Comparison of ENCODE assay signal across 8 mouse cellular contexts in genomic region chr2:66634580-66635359, GRCm38 (mm10). TPM values are rescaled to one million over a fixed set of nuclear protein-coding genes. Genes with fewer than 3 reads are reported as not detected.
DNase-seq lines count a peak whose midpoint lies in the region; ATAC-seq and TF ChIP-seq lines count a peak whose summit lies in the region.

TSS of gene Scn9a (minus strand) at chr2:66634962.

- TF ChIP-seq POLR2A in brain, embryonic 14.5 days (IDR thresholded peaks at IDR 0.05; ENCODE audit: borderline replicate concordance, extremely low read depth, insufficient read depth, insufficient read length, poor library complexity, severe bottlenecking): 0 out of 2 replicates have a peak, but pooled peaks have one; percentile 11

- peak within 1 kb of the TSS; percentile 29 to 34 for H3K4me3 ChIP-seq in heart, embryonic 14.5 days (ENCODE audit: control insufficient read depth in 1 of 2, insufficient read depth in 1 of 2, low read depth in 1 of 2, low read length in 2 of 2)
- H3K4me3 ChIP-seq in forebrain, embryonic 12.5 days (replicated peaks): peak within 1 kb of the TSS; percentile 46
- peak within 1 kb of the TSS; percentile 57 for H3K4me3 ChIP-seq in midbrain, embryonic 16.5 days (ENCODE audit: low read depth, low read length)

- 2% methylated on average over 28 of the region's 29 CpGs for WGBS in heart, embryonic 14.5 days
- 2% methylated on average over 29 of the region's 29 CpGs for WGBS in forebrain, embryonic 12.5 days
- 2% methylated on average over 28 of the region's 29 CpGs for WGBS in midbrain, embryonic 16.5 days

- H3K9ac ChIP-seq in heart, embryonic 14.5 days (ENCODE audit: low read length): peak within 1 kb of the TSS; percentile 27; the same call in 1 of the 2 replicates
- H3K9ac ChIP-seq in forebrain, embryonic 12.5 days: peak within 1 kb of the TSS; percentile 57
- peak within 1 kb of the TSS; percentile 76 for H3K9ac ChIP-seq in midbrain, embryonic 16.5 days (ENCODE audit: low read depth, low read length)

- ATAC-seq in heart, embryonic 14.5 days (ENCODE audit: insufficient number of reproducible peaks, insufficient read depth, low FRiP score, low read depth): no peak
- peak; percentile 87 for ATAC-seq in forebrain, embryonic 12.5 days (ENCODE audit: low FRiP score)
- peak; percentile 96 for ATAC-seq in midbrain, embryonic 16.5 days

- peaks cover 0 to 5% of the 10 kb centered on the region in 2 experiments; a peak in 3 of 4 replicates for H3K4me1 ChIP-seq in heart, embryonic 14.5 days (ENCODE audit: control insufficient read depth in 2 of 2, insufficient read depth in 2 of 2, low read length in 2 of 2)
- H3K4me1 ChIP-seq in forebrain, embryonic 12.5 days: peaks cover 13% of the 10 kb centered on the region
- peaks cover 12% of the 10 kb centered on the region; the same call in 1 of the 2 replicates for H3K4me1 ChIP-seq in midbrain, embryonic 16.5 days (ENCODE audit: control insufficient read depth, insufficient read depth, low read length)

- H3K27me3 ChIP-seq in heart, embryonic 14.5 days (ENCODE audit: control insufficient read depth, insufficient read depth, low read length): peaks cover 13% of the 10 kb centered on the region; the same call in 1 of the 2 replicates
- no peaks in the 10 kb centered on the region for H3K27me3 ChIP-seq in forebrain, embryonic 12.5 days
- H3K27me3 ChIP-seq in midbrain, embryonic 16.5 days (ENCODE audit: control insufficient read depth, insufficient read depth, low read depth, low read length): no peaks in the 10 kb centered on the region

- TF ChIP-seq CTCF in brain, embryonic 14.5 days (IDR thresholded peaks at IDR 0.05; ENCODE audit: borderline replicate concordance, extremely low read depth, insufficient read depth, insufficient read length): no peak

- no peaks in the 10 kb centered on the region for H3K36me3 ChIP-seq in heart, embryonic 14.5 days (ENCODE audit: control insufficient read depth, insufficient read depth, low read length)
- no peaks in the 10 kb centered on the region for H3K36me3 ChIP-seq in forebrain, embryonic 12.5 days (replicated peaks)
- no peaks in the 10 kb centered on the region for H3K36me3 ChIP-seq in midbrain, embryonic 16.5 days (ENCODE audit: control insufficient read depth, insufficient read depth, low read length)

- DNase-seq in heart, adult 9 months (ENCODE audit: low spot score in 2 of 2): no peak
- DNase-seq in brain, embryonic 14.5 days (ENCODE audit: low read depth): peak; percentile 80
- DNase-seq in layer of hippocampus, postnatal 10 days (ENCODE audit: low spot score in 2 of 2): peak; percentile 12 to 30
- no peak for DNase-seq in spleen, adult 12 weeks (ENCODE audit: low spot score)
- no peak for DNase-seq in spleen, postnatal 4 days (ENCODE audit: low spot score in 2 of 2)

- no peak within 1 kb of the TSS for H3K27ac ChIP-seq in heart, embryonic 14.5 days (replicated peaks in 1 of 2; ENCODE audit: control insufficient read depth in 1 of 2, insufficient read depth in 1 of 2, low read depth in 2 of 2, low read length in 2 of 2)
- no peak within 1 kb of the TSS for H3K27ac ChIP-seq in forebrain, embryonic 12.5 days
- H3K27ac ChIP-seq in midbrain, embryonic 16.5 days (ENCODE audit: low read length): peak within 1 kb of the TSS; percentile 82

- peak within 1 kb of the TSS; percentile 68 for H3K4me2 ChIP-seq in heart, embryonic 14.5 days (ENCODE audit: low read length)
- peak within 1 kb of the TSS; percentile 77 for H3K4me2 ChIP-seq in forebrain, embryonic 12.5 days
- peak within 1 kb of the TSS; percentile 65 for H3K4me2 ChIP-seq in midbrain, embryonic 16.5 days (ENCODE audit: low read length)

- no peaks in the 10 kb centered on the region for H3K9me3 ChIP-seq in heart, embryonic 14.5 days (ENCODE audit: control insufficient read depth, low read length)
- no peaks in the 10 kb centered on the region for H3K9me3 ChIP-seq in forebrain, embryonic 12.5 days
- no peaks in the 10 kb centered on the region for H3K9me3 ChIP-seq in midbrain, embryonic 16.5 days (replicated peaks; ENCODE audit: control insufficient read depth, low read length, poor library complexity, severe bottlenecking)

RNA-seq across cellular contexts. Expression of gene Scn9a, which starts in this region (rescaled TPM):
- 0.11 TPM in 1 of 2 replicates, not detected in the other for polyA plus RNA-seq in heart, embryonic 14.5 days (2014; fragmentation: Nextera tagmentation; extraction: Ambion mirVana)
- polyA plus RNA-seq in brain, embryonic 14.5 days (2012; rRNA removed): 7.5 and 11.0 TPM in 2 replicates
- polyA plus RNA-seq in forebrain, embryonic 12.5 days (2016; fragmentation: Nextera tagmentation; extraction: Ambion mirVana): 1.9 and 2.5 TPM in 2 replicates
- 1 to 10 TPM; 5.6 to 6.7 TPM for total RNA-seq in layer of hippocampus, postnatal 10 days (2021)
- 15.3 and 16.5 TPM in 2 replicates for polyA plus RNA-seq in midbrain, embryonic 16.5 days (2015; fragmentation: Nextera tagmentation; extraction: Ambion mirVana)

Comparison
In these comparisons a context has a peak if more than half of its experiments do, and no peak if none do; other contexts are left out.
1. DNase-seq: peak in brain, embryonic 14.5 days (single experiment) and layer of hippocampus, postnatal 10 days (2 of 2); none in heart, adult 9 months (0 of 2), spleen, adult 12 weeks (single experiment) and spleen, postnatal 4 days (0 of 2).
2. Peak in every context shown above with its lines, with median percentiles within 50 percentile points of each other: H3K4me2 ChIP-seq, H3K4me3 ChIP-seq and H3K9ac ChIP-seq.